Mouse (Mus musculus) hindbrain, embryonic 13.5 days (tissue): ENCODE measurements around the gene Idi1. TPM values are rescaled to one million over a fixed set of nuclear protein-coding genes. Genes with fewer than 3 reads are reported as not detected.
"Not testable (repeated sequence)": the region's sequence is repeated elsewhere in the genome, so short reads cannot be mapped to it uniquely, and the experiment has no call there.

Experiments
- ATAC-seq: fragments of 200-750 bp; cut with Nextera tagmentation; 2 replicates; pipeline ENCODE4 v1.8.0; 2017; ENCODE audit warnings: moderate TSS enrichment; ENCODE audit not compliant: low FRiP score
- H3K27ac ChIP-seq: fragments of 300-500 bp; sonication (generic); 2 replicates; pipeline ENCODE4 v1.5.1; 2015; ENCODE audit warnings: inconsistent platforms, mild to moderate bottlenecking, moderate library complexity
- H3K27me3 ChIP-seq: fragments of 300-500 bp; sonication (generic); 2 replicates; pipeline ENCODE4 v1.6.1; 2015; ENCODE audit warnings: mild to moderate bottlenecking, inconsistent platforms
- H3K36me3 ChIP-seq: fragments of 300-500 bp; sonication (generic); 2 replicates; pipeline ENCODE4 v1.6.1; 2015; ENCODE audit warnings: mild to moderate bottlenecking, inconsistent platforms
- H3K4me1 ChIP-seq: fragments of 300-500 bp; sonication (generic); replicated peaks from 2 replicates; pipeline ENCODE4 v1.6.1; 2015; ENCODE audit warnings: inconsistent platforms
- H3K4me2 ChIP-seq: fragments of 300-500 bp; sonication (generic); 2 replicates; pipeline ENCODE4 v1.6.1; 2015; ENCODE audit warnings: inconsistent platforms, mild to moderate bottlenecking, moderate library complexity
- H3K4me3 ChIP-seq: fragments of 300-500 bp; sonication (generic); 2 replicates; pipeline ENCODE4 v1.5.1; 2015; ENCODE audit warnings: mild to moderate bottlenecking, inconsistent platforms
- H3K9ac ChIP-seq: fragments of 300-500 bp; sonication (generic); 2 replicates; pipeline ENCODE4 v1.6.1; 2015; ENCODE audit warnings: mild to moderate bottlenecking, inconsistent platforms
- H3K9me3 ChIP-seq: fragments of 300-500 bp; sonication (generic); 2 replicates; pipeline ENCODE4 v1.6.1; 2016; ENCODE audit warnings: inconsistent platforms
- WGBS: fragments of 180-500 bp; shearing (Covaris S2); methylation state at CpG from one replicate; pipeline ENCODE4 v1.1.7; 2015; 5-methylcytosine and 5-hydroxymethylcytosine counted together
- microRNA-seq: library from miRNA; unstranded; fragments of <30 nt; microRNA quantifications from one replicate; pipeline ENCODE4, GENCODE M21; 2016
- polyA plus RNA-seq: library from polyadenylated mRNA; unstranded; fragments of >200 nt; fragmentation: Nextera tagmentation; extraction: Ambion mirVana; gene quantifications from 2 replicates; pipeline ENCODE4 v1.2.1, GENCODE M21; 2015

The Idi1 gene
- polyA plus RNA-seq, 1 experiment from 2014 or later = 88.6 TPM

- 93% methylated on average over 8 of the region's 8 CpGs for whole genome bisulfite sequencing
- H3K4me3 ChIP-seq, H3K27me3 ChIP-seq, H3K4me1 ChIP-seq, H3K9me3 ChIP-seq, H3K4me2 ChIP-seq, H3K27ac ChIP-seq, H3K36me3 ChIP-seq, ATAC-seq, H3K9ac ChIP-seq: not testable (repeated sequence)
These were observed 28.6 kb downstream of the Idi1 start for GRCm38 (mm10) chr13:8913890-8914289.

- 79% methylated on average over 2 of the region's 2 CpGs for WGBS
- Histone ChIP-seq H3K27ac (no peak overlapping the region), H3K36me3 (no peaks in the 10 kb centered on the region), H3K4me2 (no peak overlapping the region), H3K27me3 (no peaks in the 10 kb centered on the region), H3K4me1 (no peaks in the 10 kb centered on the region), H3K9ac (no peak overlapping the region), H3K4me3 (no peak overlapping the region), H3K9me3 (no peaks in the 10 kb centered on the region)
- no peak for ATAC-seq
These were observed 48.2 kb downstream of the Idi1 start for GRCm38 (mm10) chr13:8933499-8933898.

GRCm38 (mm10) chr13:8937611-8938140 is 52.4 kb downstream of the Idi1 start:
- H3K9me3 ChIP-seq, H3K4me1 ChIP-seq, H3K36me3 ChIP-seq, ATAC-seq, H3K27ac ChIP-seq, H3K4me2 ChIP-seq, H3K27me3 ChIP-seq, H3K9ac ChIP-seq, H3K4me3 ChIP-seq: not testable (repeated sequence)
- WGBS = 89% methylated on average over 6 of the region's 6 CpGs

DNA sequence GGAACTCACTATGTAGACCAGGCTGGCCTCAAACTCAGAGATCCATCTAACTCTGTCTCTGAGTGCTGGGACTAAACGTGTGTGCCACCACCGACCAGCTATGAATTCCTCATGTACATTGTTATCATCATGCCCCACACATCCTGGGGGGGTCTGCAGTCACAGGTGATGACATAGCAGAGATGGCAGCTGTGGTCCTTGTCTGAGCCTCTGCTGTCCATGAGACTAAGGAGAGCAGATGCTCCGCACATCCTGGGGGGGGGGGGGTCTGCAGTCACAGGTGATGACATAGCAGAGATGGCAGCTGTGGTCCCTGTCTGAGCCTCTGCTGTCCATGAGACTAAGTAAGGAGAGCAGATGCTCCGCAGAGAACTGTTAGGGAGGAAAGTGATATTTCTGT is 55.8 kb downstream of the Idi1 start:
- H3K27ac ChIP-seq, H3K4me1 ChIP-seq, H3K36me3 ChIP-seq, H3K9ac ChIP-seq, H3K4me3 ChIP-seq, ATAC-seq, H3K9me3 ChIP-seq, H3K27me3 ChIP-seq, H3K4me2 ChIP-seq: not testable (repeated sequence)
- WGBS = 92% methylated on average over 4 of the region's 4 CpGs

- 67% methylated on average over 1 of the region's 5 CpGs for WGBS
- H3K4me2 ChIP-seq, H3K27me3 ChIP-seq, H3K9ac ChIP-seq, H3K4me1 ChIP-seq, ATAC-seq, H3K27ac ChIP-seq, H3K4me3 ChIP-seq, H3K9me3 ChIP-seq, H3K36me3 ChIP-seq: not testable (repeated sequence)
These were observed 56.4 kb downstream of the Idi1 start for GRCm38 (mm10) chr13:8941701-8942100.

Small RNA genes within 50 kb of the gene (microRNA-seq; reads per million reads assigned to microRNA genes)
- not detected for gene Gm22750

Other genes with a start within 250 kb of the Idi1 start
- 53.9 and 57.7 TPM in 2 replicates for gene Wdr37, start 13.6 kb upstream of the Idi1 start, polyA plus RNA-seq
- gene Gm9745, start 62.7 kb downstream of the Idi1 start, polyA plus RNA-seq = not detected in 2 replicates
- 0.12 TPM in 1 of 2 replicates, not detected in the other for gene Idi2, start 67.4 kb downstream of the Idi1 start, polyA plus RNA-seq
- 72.9 and 83.8 TPM in 2 replicates for gene Gtpbp4, start 110.6 kb downstream of the Idi1 start, polyA plus RNA-seq
- 33.4 and 33.6 TPM in 2 replicates for gene Larp4b, start 208.4 kb downstream of the Idi1 start, polyA plus RNA-seq